Mouse (Mus musculus) heart, embryonic 13.5 days (tissue): ENCODE measurements around the gene Dusp18. TPM values are rescaled to one million over a fixed set of nuclear protein-coding genes. Genes with fewer than 3 reads are reported as not detected.

Experiments used
- ATAC-seq: fragments of 200-750 bp; cut with Nextera tagmentation; 2 replicates; pipeline ENCODE4 v1.8.0; 2017; ENCODE audit warnings: moderate TSS enrichment; ENCODE audit not compliant: insufficient number of reproducible peaks, low FRiP score, low TSS enrichment; ENCODE audit errors: extremely low read depth
- H3K27ac ChIP-seq: fragments of 300-500 bp; sonication (generic); replicated peaks from 2 replicates; pipeline ENCODE4 v1.5.1; 2015; ENCODE audit warnings: moderate library complexity, mild to moderate bottlenecking, inconsistent platforms
- H3K27me3 ChIP-seq: fragments of 300-500 bp; sonication (generic); replicated peaks from 2 replicates; pipeline ENCODE4 v1.6.1; 2015; ENCODE audit warnings: mild to moderate bottlenecking, inconsistent platforms
- H3K36me3 ChIP-seq: fragments of 300-500 bp; sonication (generic); 2 replicates; pipeline ENCODE4 v1.6.1; 2015; ENCODE audit warnings: mild to moderate bottlenecking, inconsistent platforms
- H3K4me1 ChIP-seq: fragments of 300-500 bp; sonication (generic); 2 replicates; pipeline ENCODE4 v1.6.1; 2015; ENCODE audit warnings: inconsistent platforms
- H3K4me2 ChIP-seq: fragments of 300-500 bp; sonication (generic); 2 replicates; pipeline ENCODE4 v1.6.1; 2015; ENCODE audit warnings: inconsistent platforms, mild to moderate bottlenecking, moderate library complexity
- H3K4me3 ChIP-seq: fragments of 300-500 bp; sonication (generic); 2 replicates; pipeline ENCODE4 v1.5.1; 2015; ENCODE audit warnings: moderate library complexity, mild to moderate bottlenecking, inconsistent platforms
- H3K9ac ChIP-seq: fragments of 300-500 bp; sonication (generic); 2 replicates; pipeline ENCODE4 v1.6.1; 2015; ENCODE audit warnings: inconsistent platforms, mild to moderate bottlenecking, moderate library complexity
- H3K9me3 ChIP-seq: fragments of 300-500 bp; sonication (generic); 2 replicates; pipeline ENCODE4 v1.6.1; 2016; ENCODE audit warnings: inconsistent platforms
- WGBS: fragments of 180-500 bp; shearing (Covaris S2); methylation state at CpG from one replicate; pipeline ENCODE4 v1.1.7; 2015; ENCODE audit warnings: mixed read lengths; 5-methylcytosine and 5-hydroxymethylcytosine counted together
- polyA plus RNA-seq: library from polyadenylated mRNA; unstranded; fragments of >200 nt; fragmentation: Nextera tagmentation; extraction: Ambion mirVana; gene quantifications from 2 replicates; pipeline ENCODE4 v1.2.1, GENCODE M21; 2015

The Dusp18 gene
- polyA plus RNA-seq, 1 experiment from 2014 or later: 10.7 TPM

GRCm38 (mm10) chr11:3912100-3912874, 17.2 kb downstream of the Dusp18 start:
- Histone ChIP-seq H3K27me3 (0 out of 2 replicates have a peak, but pooled peaks cover 3% of the 10 kb centered on the region), H3K27ac (peak overlapping the region; percentile 59; the same call in 1 of the 2 replicates), H3K9ac (peak overlapping the region; percentile 82), H3K4me1 (peaks cover 58% of the 10 kb centered on the region), H3K4me3 (peak overlapping the region; percentile 64), H3K9me3 (no peaks in the 10 kb centered on the region), H3K4me2 (peak overlapping the region; percentile 85), H3K36me3 (peaks cover 7% of the 10 kb centered on the region)
- WGBS: 18% methylated on average over 19 of the region's 19 CpGs
- no peak for ATAC-seq

DNA sequence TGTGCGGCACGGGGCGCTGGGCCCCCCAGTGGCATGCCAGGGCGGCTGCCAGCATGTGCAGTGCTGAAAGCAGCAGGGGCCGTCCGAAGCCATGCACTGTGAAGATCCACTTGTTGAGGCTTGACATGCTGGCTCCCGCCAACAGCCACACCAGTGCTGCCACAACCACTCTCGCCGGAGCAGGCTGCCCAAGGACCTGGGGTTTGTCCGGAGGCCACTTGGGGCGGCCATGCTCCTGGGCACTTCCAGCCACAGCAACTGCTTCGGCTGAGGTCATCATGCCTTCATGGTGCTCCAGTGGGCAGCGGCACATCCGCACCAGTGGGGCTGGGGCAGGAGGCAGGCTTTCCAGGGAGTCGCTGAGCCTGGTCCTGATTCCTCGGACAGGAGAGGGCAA, 17.8 kb downstream of the Dusp18 start:
- Histone ChIP-seq H3K4me2 (peak overlapping the region; percentile 85), H3K4me3 (peak overlapping the region; percentile 64), H3K4me1 (peaks cover 58% of the 10 kb centered on the region), H3K36me3 (peaks cover 7% of the 10 kb centered on the region), H3K9me3 (no peaks in the 10 kb centered on the region), H3K27me3 (0 out of 2 replicates have a peak, but pooled peaks cover 3% of the 10 kb centered on the region), H3K9ac (peak overlapping the region; percentile 82), H3K27ac (peak overlapping the region; percentile 59; the same call in 1 of the 2 replicates)
- 4% methylated on average over 16 of the region's 16 CpGs for WGBS
- 0 out of 2 replicates have a peak, but pooled peaks have one; percentile 2 for ATAC-seq

- Histone ChIP-seq H3K36me3 (peaks cover 7% of the 10 kb centered on the region), H3K4me1 (peaks cover 58% of the 10 kb centered on the region), H3K9me3 (no peaks in the 10 kb centered on the region), H3K4me3 (peak overlapping the region; percentile 64), H3K9ac (peak overlapping the region; percentile 82), H3K27me3 (0 out of 2 replicates have a peak, but pooled peaks cover 3% of the 10 kb centered on the region), H3K27ac (peak overlapping the region; percentile 64), H3K4me2 (peak overlapping the region; percentile 85)
- under 1% methylated on average over 65 of the region's 65 CpGs for WGBS
- ATAC-seq: peak; percentile 80
Observed at GRCm38 (mm10) chr11:3913316-3914108, 18.5 kb downstream of the Dusp18 start.

GRCm38 (mm10) chr11:3914109-3914840, 19.2 kb downstream of the Dusp18 start, which contains the start of gene Slc35e4:
Slc35e4 (minus strand) TSS chr11:3914664.
- Histone ChIP-seq H3K36me3 (peaks cover 12% of the 10 kb centered on the region), H3K4me2 (peak within 1 kb of the TSS; percentile 85), H3K27ac (peak within 1 kb of the TSS; percentile 64), H3K4me3 (peak within 1 kb of the TSS; percentile 64), H3K9me3 (no peaks in the 10 kb centered on the region), H3K27me3 (0 out of 2 replicates have a peak, but pooled peaks cover 3% of the 10 kb centered on the region), H3K4me1 (peaks cover 55% of the 10 kb centered on the region), H3K9ac (peak within 1 kb of the TSS; percentile 82)
- peak; percentile 24 for ATAC-seq
- WGBS: under 1% methylated on average over 28 of the region's 28 CpGs

DNA sequence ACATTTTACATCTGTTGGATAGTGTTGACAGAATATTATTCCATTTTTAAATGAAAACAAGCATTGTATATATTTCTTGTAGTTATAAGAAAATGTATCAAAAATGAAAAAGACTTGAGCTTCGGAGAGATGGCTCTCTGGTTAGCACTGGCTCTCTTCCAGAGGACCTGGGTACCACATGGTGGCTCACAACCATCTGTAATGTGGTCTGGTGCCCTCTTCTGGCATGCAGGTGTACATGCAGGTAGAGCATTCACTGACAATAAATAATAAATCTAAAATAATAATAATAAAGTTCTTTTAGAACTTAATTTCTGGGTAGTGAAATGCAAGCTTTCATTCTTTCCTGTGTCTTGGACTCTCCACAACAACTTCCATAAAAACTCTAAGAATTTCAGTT, 23.7 kb downstream of the Dusp18 start:
- H3K36me3 ChIP-seq: peaks cover 45% of the 10 kb centered on the region
- H3K9ac ChIP-seq: no peak overlapping the region
- peaks cover 21% of the 10 kb centered on the region for H3K4me1 ChIP-seq
- no peak for ATAC-seq
- H3K4me2 ChIP-seq: no peak overlapping the region
- WGBS: 53% methylated on average over 1 of the region's 1 CpGs
- no peaks in the 10 kb centered on the region for H3K27me3 ChIP-seq
- H3K27ac ChIP-seq: no peak overlapping the region
- no peak overlapping the region for H3K4me3 ChIP-seq
- no peaks in the 10 kb centered on the region for H3K9me3 ChIP-seq

DNA sequence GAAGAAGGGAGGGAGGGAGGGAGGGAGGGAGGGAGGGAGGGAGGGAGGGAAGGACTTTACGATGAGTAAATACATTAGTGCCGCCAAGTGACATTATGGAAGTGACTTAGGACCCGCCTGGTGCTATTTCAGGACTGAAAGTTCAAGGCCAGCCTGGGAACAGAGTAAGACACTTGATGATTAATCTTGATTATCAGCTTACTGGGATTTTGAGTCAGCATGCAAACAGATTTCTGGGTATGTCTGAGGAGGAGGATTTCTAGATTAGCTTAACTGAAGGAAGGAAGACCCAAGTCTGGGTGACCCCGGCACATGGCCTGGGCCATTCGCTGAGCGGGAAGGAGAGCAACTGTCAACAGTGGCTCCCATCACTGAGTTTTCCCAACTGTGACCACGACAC, 25.4 kb downstream of the Dusp18 start:
- no peak for ATAC-seq
- no peak overlapping the region for H3K4me3 ChIP-seq
- no peak overlapping the region for H3K9ac ChIP-seq
- no peak overlapping the region for H3K4me2 ChIP-seq
- H3K9me3 ChIP-seq: no peaks in the 10 kb centered on the region
- peaks cover 12% of the 10 kb centered on the region for H3K4me1 ChIP-seq
- WGBS: 80% methylated on average over 7 of the region's 7 CpGs
- H3K36me3 ChIP-seq: peaks cover 60% of the 10 kb centered on the region
- no peak overlapping the region for H3K27ac ChIP-seq
- H3K27me3 ChIP-seq: no peaks in the 10 kb centered on the region

- Histone ChIP-seq H3K9ac (no peak overlapping the region), H3K4me3 (no peak overlapping the region), H3K4me1 (peaks cover 3% of the 10 kb centered on the region; the same call in 1 of the 2 replicates), H3K36me3 (peaks cover 69% of the 10 kb centered on the region), H3K27me3 (no peaks in the 10 kb centered on the region), H3K27ac (no peak overlapping the region), H3K4me2 (0 out of 2 replicates have a peak overlapping the region, but pooled peaks have one; percentile 12), H3K9me3 (no peaks in the 10 kb centered on the region)
- no peak for ATAC-seq
- 36% methylated on average over 8 of the region's 8 CpGs for WGBS
Observed at GRCm38 (mm10) chr11:3921281-3921850, 26.3 kb downstream of the Dusp18 start.

- Histone ChIP-seq H3K4me1 (peaks cover 3% of the 10 kb centered on the region; the same call in 1 of the 2 replicates), H3K36me3 (peaks cover 73% of the 10 kb centered on the region), H3K9ac (no peak overlapping the region), H3K9me3 (no peaks in the 10 kb centered on the region), H3K27me3 (no peaks in the 10 kb centered on the region), H3K4me3 (no peak overlapping the region), H3K27ac (no peak overlapping the region), H3K4me2 (no peak overlapping the region)
- 86% methylated on average over 9 of the region's 9 CpGs for WGBS
- ATAC-seq: no peak
Observed at GRCm38 (mm10) chr11:3922115-3922514, 27.1 kb downstream of the Dusp18 start.

- no peak for ATAC-seq
- Histone ChIP-seq H3K4me2 (no peak overlapping the region), H3K4me3 (no peak overlapping the region), H3K9me3 (no peaks in the 10 kb centered on the region), H3K27me3 (no peaks in the 10 kb centered on the region), H3K27ac (no peak overlapping the region), H3K36me3 (peaks cover 75% of the 10 kb centered on the region), H3K9ac (no peak overlapping the region), H3K4me1 (peaks cover 3% of the 10 kb centered on the region; the same call in 1 of the 2 replicates)
- WGBS: 86% methylated on average over 6 of the region's 6 CpGs
Observed at GRCm38 (mm10) chr11:3922731-3923130, 27.7 kb downstream of the Dusp18 start.

GRCm38 (mm10) chr11:3925916-3926315, 30.9 kb downstream of the Dusp18 start:
- peaks cover 67% of the 10 kb centered on the region for H3K36me3 ChIP-seq
- H3K4me2 ChIP-seq: no peak overlapping the region
- no peaks in the 10 kb centered on the region for H3K27me3 ChIP-seq
- H3K4me3 ChIP-seq: no peak overlapping the region
- 89% methylated on average over 10 of the region's 10 CpGs for WGBS
- H3K9me3 ChIP-seq: no peaks in the 10 kb centered on the region
- H3K4me1 ChIP-seq: peaks cover 14% of the 10 kb centered on the region
- ATAC-seq: no peak
- H3K27ac ChIP-seq: no peak overlapping the region
- no peak overlapping the region for H3K9ac ChIP-seq
